Mouse (Mus musculus) monocyte, adult 2 months (primary cell): ENCODE data around the gene Smim14.
"Not testable (repeated sequence)": the region's sequence is repeated elsewhere in the genome, so short reads cannot be mapped to it uniquely, and the experiment has no call there.

ENCODE experiments used
- DNase-seq, 2 experiments: peaks; one replicate each; pipeline ENCODE4 v3.0.0; 2022; ENCODE audit warnings: low spot score in 2 of 2, low read depth in 1 of 2

Gene Smim14

DNA sequence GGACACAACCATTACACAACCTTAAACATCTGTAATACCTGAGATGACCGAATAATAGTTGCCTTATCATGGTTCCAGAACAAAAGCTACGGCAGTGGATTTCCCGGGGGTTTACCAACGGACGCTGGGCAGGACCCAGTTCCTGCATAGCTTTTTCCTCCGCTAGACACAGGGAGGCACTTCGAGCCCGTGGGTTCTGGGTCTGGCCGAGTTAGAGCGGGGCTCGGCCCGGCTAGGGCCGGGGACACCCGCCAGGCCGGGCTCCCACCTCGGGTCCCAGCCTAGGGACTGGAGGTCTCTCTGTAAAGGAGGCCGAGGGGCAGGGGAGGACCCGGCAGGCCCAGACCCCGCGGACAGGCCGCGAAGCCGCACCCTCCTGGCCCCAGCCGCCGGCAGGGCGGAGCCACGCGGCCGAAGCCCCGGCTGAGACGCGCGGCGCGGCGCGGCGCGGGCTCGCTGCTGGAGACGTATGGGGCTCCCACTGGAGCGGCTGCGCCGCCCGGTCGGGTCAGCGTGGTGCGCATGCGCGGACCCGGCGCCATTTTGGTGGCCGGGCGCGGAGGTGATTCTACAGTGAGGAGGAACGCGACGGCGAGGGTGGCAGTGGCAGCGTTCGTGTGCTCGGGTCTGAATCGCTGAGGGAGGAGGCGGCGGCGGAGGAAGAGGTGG, at the start of gene Smim14, which contains the start of gene Ube2k:
Smim14 (minus strand) TSS at position 434 of the 669 bp plus-strand sequence.
Ube2k (plus strand) TSS at position 483 of the 669 bp plus-strand sequence.
- peak; percentile 79 to 88 for DNase-seq

DNA sequence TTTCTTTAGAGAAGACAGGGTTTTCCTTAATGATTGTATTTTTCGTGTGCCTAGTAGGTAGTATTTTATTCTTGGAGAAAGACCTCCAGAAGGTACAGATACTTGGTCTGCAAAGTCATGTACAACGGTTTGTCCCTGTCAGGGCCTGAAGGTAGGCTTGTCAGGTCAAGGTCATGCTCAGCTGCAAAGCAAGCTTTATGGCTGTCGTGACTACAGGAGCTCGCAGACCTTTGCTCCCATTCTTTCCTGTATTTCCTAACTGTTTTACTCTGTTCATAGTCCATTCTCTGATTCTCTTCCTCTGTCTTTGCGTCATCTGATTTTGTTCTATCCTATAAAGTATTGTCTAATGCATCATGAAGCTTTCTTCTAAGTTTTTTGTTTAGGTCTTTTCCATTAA, 49.3 kb upstream of the Smim14 start:
- no peak for DNase-seq

DNA sequence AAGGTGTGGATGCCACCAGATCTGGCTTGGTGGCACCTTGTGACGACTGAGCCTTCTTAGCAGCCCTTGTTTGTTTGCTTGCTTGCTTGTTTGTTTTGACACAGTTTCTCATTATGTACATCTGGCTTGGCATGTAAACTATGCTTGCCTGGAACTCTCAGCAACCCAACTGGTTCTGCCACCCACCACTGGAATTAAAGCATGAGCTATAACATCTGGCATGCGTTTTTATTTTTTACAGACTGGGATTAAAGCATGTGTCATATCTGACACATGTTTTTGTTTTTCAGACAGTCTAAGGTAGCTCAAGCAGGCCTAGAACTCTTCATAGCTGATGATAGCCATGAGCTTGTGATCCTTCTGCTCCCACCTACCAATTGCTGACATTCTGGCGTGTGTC, 41.6 kb upstream of the Smim14 start:
- no peak for DNase-seq

DNA sequence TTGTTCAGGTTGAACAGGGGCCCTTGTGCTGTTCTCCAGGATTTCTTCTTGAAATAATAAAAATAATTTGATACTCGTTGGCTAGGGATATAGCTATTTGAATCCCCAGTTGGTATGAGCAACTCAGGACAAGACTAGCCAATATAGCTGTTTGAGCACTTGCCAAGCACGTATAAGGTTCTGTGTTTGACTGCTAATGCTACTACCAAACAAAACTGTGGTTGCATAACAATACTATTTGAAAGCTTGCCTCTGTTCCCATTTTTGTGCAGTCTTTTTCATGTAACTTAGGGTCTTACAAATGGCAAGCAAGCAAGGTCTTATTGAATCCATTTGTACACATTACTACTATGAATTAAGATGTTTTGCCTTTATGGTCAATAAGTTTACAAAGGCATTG, 38.9 kb upstream of the Smim14 start:
- DNase-seq: no peak

DNA sequence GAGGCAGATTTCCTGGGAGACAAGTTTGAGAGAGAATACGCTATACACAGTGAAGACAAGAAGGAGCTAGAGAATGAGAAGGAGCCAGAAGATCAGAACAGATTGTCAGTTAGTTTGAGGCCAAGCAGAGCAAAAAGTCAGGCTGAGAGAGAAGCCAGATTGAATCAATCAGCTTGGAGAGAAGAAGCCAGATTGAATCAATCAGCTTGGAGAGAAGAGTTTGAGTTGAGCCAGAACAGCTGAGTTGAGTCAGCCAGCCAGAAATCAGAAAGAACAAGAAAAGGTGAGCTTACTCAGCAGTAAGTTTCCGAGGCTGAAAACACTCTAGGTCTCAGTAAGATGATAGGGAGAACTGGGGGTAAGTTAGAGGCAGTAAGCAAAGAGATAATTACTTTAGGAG, 37.9 kb upstream of the Smim14 start:
- no peak for DNase-seq

DNA sequence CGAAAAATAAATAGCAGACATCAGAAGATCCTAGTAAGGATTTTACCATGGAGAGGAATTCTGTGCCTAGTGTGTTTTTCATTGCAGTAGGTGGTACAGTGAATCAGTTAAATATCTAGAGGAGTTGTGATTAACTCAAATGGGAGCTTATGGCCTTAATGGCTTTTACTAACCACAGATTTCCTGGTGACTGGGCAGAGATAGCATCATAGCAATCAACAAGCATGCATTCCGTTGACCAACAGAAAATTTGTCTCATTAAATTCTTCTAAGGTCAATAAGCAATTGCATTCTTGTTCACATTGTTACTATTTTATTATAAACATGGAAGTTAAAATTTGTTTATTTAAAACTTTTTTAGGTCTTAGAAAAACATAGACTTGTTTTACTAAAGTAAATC, 28.5 kb upstream of the Smim14 start:
- no peak for DNase-seq

DNA sequence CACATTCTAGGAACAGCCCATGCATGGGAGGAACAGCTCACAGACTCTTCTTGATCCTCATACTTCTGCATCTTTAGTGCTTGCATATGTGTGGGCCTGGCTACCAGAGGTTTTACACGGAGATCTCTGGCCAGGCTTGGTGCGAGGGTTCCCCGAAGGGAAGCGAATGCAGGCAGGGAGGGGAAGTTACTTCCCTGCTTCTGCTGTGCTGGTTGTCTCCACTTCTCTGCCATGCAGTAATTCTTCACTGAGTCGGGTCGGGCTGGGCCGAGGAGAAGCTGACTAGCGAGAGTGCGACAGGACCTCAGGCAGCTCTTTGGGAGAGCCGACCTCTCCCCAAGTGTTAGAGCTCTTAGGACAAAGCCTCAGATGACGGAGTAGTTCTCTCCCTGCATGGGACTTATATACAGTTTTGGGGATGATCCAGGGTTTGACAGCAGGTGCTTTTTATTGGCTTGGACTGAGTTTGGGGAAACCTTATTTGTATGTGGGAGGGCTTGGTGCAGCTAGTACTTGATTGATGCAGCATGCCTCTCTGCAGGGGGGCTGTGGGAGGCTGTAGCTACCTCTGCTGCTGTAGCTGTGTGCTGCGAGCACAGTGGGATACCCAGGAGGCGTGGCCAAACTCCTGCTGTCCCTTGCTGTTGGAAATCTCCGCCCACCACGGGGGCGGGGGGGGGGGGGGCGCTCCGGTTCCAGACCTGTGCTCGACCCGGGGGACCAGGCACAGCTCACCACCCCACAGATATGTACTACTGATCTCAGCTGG, 24.3 kb upstream of the Smim14 start:
- DNase-seq: no peak

DNA sequence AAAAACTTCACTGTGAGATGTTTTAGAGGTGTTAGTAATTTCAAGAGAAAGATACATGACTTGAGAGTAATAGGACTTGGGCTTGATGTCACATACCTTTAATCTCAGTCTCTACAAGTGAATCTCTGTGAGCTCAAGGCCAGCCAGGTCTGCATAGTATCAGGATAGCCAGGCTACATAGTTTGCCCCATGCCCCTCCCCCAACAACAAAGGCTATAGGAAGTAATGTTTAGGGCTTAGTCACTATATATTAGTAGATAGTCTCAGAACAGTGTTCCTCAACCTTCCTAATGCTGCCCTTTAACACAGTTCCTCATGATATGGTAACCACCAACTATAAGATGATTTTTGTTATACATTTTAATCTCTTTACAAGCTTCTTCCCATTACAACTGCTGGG, 20.1 kb upstream of the Smim14 start:
- DNase-seq: no peak

DNA sequence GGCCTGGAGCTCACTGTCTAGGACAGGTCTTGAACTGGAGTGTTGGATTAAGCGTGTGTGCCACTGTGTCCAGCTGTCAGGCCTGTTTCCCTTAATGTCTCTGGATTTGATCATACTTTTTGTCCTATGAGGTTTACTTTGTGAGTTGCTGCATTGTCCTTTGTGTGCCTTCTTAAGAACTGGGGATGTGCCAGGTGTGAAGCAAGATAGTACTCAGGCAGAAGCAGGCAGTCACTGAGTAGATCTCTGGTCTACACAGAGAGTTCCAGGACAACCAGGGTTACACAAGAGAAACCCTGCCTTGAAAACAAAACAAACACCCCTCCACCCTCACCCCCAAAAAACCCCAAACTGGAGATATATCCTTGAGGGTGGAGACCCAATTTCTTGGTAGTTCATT, 12.7 kb upstream of the Smim14 start:
- DNase-seq: no peak

DNA sequence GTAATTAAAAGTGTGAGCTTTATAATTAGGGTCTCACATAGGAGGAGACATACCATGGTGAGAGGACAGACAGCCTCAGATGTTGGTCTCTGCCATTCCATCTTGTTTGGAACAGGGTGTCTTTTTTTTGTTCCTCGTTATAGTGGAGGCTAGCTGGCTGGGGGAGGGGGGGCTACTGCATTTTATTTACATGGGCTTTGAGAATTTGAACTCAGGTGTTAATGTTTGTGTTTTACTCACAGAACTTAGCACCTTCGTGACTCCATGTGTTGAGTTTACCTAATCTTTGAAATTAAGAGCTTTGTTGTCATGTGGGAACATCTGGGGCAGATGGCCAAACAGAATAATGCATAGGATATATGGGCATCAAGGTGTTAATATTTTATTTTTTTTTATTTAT, 7.6 kb upstream of the Smim14 start:
- no peak for DNase-seq

DNA sequence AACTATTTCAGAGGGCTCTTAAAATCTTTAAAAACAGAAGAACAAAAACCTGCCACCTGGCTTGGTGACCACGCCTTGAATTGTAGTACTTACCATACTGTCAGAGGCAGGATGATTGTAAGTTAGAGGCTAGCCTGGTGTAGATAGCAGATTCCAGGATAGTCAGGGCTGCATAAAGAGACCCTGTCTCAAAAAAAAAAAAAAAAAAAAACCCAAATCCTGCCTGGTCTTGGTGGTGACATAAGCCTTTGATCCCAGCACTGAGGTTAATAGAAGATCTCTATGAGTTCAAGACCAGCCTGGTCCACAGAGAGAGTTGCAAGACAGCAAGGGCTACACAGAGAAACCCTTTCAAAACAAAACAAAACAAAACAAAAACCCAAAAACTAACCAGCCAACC, 6.5 kb upstream of the Smim14 start:
- no peak for DNase-seq

DNA sequence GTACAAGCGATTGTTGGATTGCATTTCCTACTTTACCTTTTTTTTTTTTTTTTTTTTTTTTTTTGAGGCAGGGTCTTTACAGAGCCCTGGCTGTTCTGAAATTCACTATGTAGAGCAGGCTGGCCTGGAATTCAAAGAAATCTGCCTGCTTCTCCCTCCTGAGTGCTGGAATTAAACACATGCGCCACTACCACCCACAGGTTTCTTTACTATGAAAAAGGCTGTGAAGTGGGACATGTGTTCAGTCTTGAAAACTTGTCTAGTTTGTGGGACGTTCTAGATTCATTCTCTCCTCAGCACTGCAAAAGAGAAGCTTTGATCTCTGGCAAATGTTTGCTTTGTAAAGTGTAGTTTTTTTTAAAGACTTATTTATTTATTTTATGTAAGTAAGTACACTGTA, 4.9 kb upstream of the Smim14 start:
- no peak for DNase-seq

DNA sequence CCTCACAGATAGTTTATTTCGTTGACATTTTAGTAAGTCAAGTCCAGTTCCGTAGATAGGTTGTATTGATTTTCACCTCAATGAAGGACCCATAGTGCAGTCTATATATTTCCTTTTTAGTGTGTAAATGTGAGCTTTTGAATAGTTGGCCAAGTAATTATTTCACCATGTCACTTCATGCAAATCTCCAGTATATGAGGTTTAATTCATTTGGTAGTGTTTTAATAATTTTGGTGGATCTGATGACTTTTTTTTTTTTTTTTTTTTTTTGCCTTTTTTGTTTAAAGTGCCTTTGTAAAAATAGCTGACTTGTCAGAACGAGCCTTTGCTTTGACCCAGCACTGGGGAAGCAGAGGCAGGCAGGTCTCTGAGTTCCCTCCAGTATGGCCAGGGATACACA, 2.8 kb upstream of the Smim14 start:
- DNase-seq: no peak

DNA sequence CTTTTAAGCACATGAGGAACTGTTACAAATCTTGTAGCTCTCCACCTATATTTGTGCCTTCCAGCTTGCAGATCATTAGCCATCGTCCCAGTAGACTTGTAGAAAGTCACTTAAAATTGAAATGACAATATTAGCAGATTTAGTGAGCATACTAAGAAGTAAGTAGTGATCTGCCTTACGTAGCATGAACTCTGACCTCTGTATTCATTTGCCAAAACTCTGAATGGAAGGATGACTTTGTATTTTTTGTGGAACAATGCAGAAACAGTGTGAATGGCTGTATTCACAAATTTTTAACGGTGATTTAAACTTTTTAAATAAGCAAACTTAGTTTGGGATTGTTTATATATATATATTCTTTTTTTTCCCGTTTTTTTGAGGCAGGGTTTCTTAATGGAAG, 1.8 kb upstream of the Smim14 start:
- DNase-seq: no peak

DNA sequence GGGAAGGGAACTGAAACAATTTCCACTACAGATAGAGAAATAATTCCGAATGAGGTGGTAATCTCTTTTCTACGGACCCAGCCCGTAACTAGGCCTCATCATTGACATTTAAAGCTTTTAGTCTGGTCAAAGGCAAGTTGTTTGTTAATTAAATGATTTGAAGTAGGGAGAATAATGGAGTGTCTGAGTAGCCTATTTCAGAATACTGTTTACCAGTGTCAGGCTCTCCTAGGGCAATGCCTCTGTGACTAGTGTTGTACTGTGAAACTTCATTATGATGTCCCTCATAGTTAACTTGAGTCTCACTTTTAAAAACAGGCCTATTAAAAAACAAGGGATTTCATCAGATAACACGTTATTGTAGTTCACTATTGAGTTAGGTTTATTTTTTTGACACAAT, 1.1 kb upstream of the Smim14 start:
- DNase-seq: no peak

DNA sequence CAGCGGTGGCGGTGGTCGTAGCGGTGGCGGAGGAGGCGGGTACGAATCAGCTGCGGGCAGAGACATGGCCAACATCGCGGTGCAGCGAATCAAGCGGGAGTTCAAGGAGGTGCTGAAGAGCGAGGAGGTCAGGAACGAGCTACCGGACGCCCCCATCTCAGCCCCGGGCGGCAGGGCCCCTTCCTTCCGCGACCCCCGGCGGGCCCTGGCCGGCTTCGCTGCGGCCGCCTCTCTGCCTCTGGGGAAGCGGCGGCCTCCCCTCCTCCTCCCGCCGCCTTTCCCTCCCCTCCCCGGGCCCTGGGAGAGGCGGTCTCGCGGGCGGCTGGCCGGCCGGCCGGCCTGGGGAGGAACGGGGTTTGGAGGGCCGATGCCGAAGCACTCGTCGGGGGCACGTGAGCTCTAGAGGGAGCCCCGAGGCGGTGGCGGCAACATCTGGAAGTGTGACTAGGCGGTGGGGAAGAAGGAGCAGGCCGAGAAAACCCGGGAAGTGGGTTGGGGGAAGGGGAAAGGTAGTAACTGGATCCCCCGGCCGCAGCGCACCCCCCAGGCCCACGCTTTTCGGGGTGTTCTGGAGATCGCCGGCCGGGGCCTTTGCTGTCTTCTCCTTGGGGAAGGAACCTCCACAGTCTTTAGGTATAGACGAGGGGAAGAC, 562 bp upstream of the Smim14 start:
- DNase-seq: peak; percentile 5 to 34

DNA sequence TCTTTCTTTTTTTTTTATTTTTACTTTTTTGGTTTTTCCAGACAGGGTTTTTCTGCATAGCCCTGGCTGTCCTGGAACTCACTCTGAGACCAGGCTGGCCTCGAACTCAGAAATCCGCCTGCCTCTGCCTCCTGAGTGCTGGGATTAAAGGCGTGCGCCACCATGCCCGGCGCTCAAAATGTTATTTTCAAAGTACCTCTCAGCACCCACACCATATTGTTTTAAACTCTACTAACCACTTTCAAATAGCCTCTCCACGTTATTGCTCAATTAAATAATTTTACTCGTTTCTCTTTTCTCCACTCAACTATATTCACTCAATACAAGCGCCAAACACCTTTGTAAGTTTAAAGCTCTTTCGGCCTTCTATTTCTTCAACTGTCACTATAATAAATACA, 917 bp downstream of the Smim14 start:
- not testable (repeated sequence) for DNase-seq

DNA sequence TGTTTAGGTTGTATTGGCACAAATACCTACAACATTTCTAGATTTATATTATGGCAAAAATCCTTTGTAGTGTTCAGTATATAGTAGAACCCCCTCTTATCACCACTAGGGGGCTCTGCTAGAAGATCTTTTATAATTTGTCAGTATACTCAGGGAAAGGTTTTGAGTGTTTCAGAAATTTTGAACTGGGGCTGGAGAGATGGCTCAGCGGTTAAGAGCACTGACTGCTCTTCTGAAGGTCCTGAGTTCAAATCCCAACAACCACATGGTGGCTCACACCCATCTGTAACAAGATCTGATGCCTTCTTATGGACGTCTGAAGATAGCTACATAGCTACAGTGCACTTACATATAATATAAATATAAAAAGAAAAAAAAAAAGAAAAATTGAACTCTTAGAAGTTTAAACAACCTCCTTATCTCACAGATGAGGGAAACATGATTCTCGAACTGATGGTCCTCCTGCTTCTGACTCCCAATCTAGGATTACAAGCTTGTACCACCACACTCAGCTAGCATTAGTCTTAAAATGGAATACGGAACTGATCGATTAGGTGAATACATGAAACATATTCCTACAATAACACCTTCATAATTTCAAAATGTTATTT, 1.4 kb downstream of the Smim14 start:
- peak; percentile 6 to 7 for DNase-seq

DNA sequence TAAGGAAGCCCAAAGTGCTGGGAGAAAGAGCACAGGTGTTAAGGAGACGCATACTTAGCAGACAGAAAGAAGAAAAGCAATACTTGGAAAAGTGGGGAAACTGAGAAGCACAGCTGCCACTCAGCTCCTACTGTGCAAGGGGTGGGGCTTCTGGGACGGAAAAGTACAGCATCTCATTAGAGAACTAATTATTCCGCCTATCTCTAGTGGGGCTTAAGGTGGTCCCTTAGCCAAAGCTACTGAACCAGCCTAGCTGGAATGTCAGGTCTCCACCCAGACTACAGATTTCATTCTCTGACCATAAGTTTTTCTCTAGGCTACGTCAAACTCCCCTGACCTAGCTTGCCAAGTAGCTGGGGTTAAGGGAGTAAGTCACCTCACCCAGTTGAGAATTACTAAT, 2.5 kb downstream of the Smim14 start:
- DNase-seq: no peak

DNA sequence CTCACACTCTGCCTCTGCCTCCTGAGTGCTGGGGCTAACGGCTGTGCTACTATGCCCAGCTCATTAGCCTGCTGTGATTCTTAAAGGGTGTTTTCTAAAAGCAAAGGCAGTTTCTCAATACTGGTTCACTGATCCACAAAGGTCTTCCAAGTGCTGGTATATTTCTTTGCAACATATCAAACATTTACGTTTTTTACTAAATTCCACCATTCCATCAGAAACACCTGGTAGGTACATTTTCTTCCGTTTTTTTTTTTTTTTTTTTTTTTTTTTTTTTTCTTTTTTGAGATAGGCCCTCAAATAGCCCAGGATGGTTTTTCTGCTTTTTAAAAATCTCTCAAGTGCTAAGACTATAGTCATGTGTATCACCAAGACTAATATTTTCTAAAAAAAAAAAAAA, 5.7 kb downstream of the Smim14 start:
- DNase-seq: no peak

DNA sequence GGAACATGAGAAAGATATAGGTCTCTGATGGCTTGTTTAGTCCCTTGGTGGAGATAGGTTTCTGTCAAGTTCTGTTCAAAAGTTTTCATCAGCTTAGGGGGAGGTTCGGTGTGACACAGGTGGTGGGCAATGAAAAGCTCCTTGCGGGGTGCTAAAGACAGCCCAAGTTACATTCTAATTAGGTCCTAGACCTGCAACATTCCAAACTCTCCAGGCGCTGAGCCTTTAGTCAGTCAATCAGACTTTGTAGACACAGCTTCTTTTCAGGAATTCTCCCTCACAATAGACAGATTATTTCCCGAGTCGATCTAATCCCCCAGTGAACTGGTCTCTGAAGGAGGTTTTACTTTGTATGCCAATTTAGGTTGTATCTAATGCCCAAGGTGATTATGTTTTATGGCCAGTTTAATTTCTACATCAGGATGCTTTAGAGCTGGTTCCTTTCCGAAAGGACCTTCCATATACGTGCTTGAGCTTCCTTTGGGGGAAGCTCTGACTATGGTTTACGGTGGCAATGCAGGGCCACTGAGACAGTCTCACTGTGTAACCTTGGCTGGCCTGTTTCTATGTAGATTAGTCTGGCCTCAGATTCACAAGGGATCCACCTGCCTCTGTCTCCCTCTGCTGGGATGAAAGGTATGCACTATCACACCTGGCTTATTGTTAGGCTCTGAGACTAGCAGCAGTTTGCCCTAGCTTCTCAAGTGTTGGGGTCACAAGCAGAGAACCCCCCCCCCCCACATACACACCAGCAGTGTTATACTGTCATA, 11.1 kb downstream of the Smim14 start:
- no peak for DNase-seq
